Mouse (Mus musculus) G1E (cell line): ENCODE results near the gene Cd4.

Source experiments
- CTCF ChIP-seq: IDR thresholded peaks from 2 replicates; pipeline ENCODE4 v1.5.1; 2012; ENCODE audit warnings: low read depth, low read length, inconsistent platforms, mixed read lengths
- POLR2AphosphoS5 ChIP-seq: IDR thresholded peaks from 2 replicates; pipeline ENCODE4 v1.6.1; 2012; ENCODE audit warnings: low read depth, low read length, inconsistent platforms; ENCODE audit not compliant: insufficient replicate concordance

DNA sequence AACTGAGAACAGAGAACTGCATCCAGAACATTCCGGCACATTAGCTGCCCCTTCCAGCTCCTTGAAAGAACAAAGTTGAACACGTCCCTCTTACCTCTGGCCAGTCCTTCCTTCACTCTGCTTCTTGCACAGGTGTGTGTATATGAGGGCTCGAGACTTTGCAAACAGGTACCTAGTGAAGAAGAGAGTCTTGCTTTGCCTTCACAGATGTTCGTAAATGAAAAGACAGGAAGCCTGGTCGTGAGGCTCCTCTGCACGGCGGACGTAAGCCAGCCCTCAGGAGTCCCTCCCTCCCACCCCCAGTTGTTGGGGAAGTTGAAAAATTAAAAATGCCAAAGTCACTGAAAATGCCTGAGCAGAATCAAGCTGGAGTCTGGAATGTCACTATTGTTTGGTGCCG lies at the start of gene Cd4:
- no peak for TF ChIP-seq CTCF
- no peak for TF ChIP-seq POLR2AphosphoS5
